17 mouse cellular contexts compared by ENCODE assay signal in genomic region chr11:61468534-61468933, GRCm38 (mm10). TPM values are rescaled to one million over a fixed set of nuclear protein-coding genes. Genes with fewer than 3 reads are reported as not detected.
DNase-seq lines count a peak whose midpoint lies in the region; ATAC-seq and TF ChIP-seq lines count a peak whose summit lies in the region.
"Had no signal": no experiment of that assay in that cellular context is flagged by ENCODE, and none has a peak within 500 bp of the region (broad histone marks: within the 10 kb centered on the region; RNA-seq: fewer than 3 reads in every experiment).

No protein-coding gene starts in this region.

- H3K36me3 ChIP-seq in hindbrain, embryonic 10.5 days: no peaks in the 10 kb centered on the region
- no peaks in the 10 kb centered on the region for H3K36me3 ChIP-seq in hindbrain, embryonic 14.5 days (replicated peaks; ENCODE audit: control insufficient read depth, insufficient read depth)
- H3K36me3 ChIP-seq in midbrain, postnatal 0 days (ENCODE audit: insufficient read depth, low read length): no peaks in the 10 kb centered on the region
- H3K36me3 ChIP-seq in midbrain, embryonic 13.5 days: no peaks in the 10 kb centered on the region
- H3K36me3 ChIP-seq in kidney, embryonic 15.5 days: no peaks in the 10 kb centered on the region
- H3K36me3 ChIP-seq: embryonic facial prominence, embryonic 12.5 days had no signal

- no peak for ATAC-seq in hindbrain, embryonic 14.5 days (ENCODE audit: low FRiP score)
- ATAC-seq in midbrain, postnatal 0 days (ENCODE audit: low FRiP score): no peak
- ATAC-seq in midbrain, embryonic 13.5 days: no peak
- peak; percentile 24; the same call in 1 of the 2 replicates for ATAC-seq in granulocyte monocyte progenitor cell, adult 5-6 weeks (replicated peaks; ENCODE audit: poor library complexity, severe bottlenecking)
- no peak for ATAC-seq in kidney, embryonic 15.5 days (replicated peaks; ENCODE audit: low FRiP score)

- peaks cover 11% of the 10 kb centered on the region for H3K4me1 ChIP-seq in hindbrain, embryonic 10.5 days (replicated peaks)
- no peaks in the 10 kb centered on the region for H3K4me1 ChIP-seq in hindbrain, embryonic 14.5 days (replicated peaks; ENCODE audit: control insufficient read depth, insufficient read depth, low read length)
- no peaks in the 10 kb centered on the region for H3K4me1 ChIP-seq in midbrain, postnatal 0 days (ENCODE audit: insufficient read depth, low read length)
- no peaks in the 10 kb centered on the region for H3K4me1 ChIP-seq in midbrain, embryonic 13.5 days (replicated peaks)
- H3K4me1 ChIP-seq in kidney, embryonic 15.5 days: peaks cover 12% of the 10 kb centered on the region; the same call in 1 of the 2 replicates

- H3K9me3 ChIP-seq in hindbrain, embryonic 10.5 days: no peaks in the 10 kb centered on the region
- H3K9me3 ChIP-seq in hindbrain, embryonic 14.5 days (ENCODE audit: control insufficient read depth, low read length): no peaks in the 10 kb centered on the region
- no peaks in the 10 kb centered on the region for H3K9me3 ChIP-seq in midbrain, postnatal 0 days (ENCODE audit: low read length)
- no peaks in the 10 kb centered on the region for H3K9me3 ChIP-seq in midbrain, embryonic 13.5 days
- no peaks in the 10 kb centered on the region for H3K9me3 ChIP-seq in kidney, embryonic 15.5 days (replicated peaks)
- H3K9me3 ChIP-seq: embryonic facial prominence, embryonic 12.5 days had no signal

- H3K9ac ChIP-seq in hindbrain, embryonic 14.5 days: no peak overlapping the region
- no peak overlapping the region for H3K9ac ChIP-seq in midbrain, postnatal 0 days (replicated peaks; ENCODE audit: low read length, poor library complexity, severe bottlenecking)
- H3K9ac ChIP-seq in midbrain, embryonic 13.5 days (replicated peaks): no peak overlapping the region
- no peak overlapping the region for H3K9ac ChIP-seq in kidney, embryonic 15.5 days
- H3K9ac ChIP-seq: embryonic facial prominence, embryonic 12.5 days had no signal

- H3K4me2 ChIP-seq in hindbrain, embryonic 14.5 days (replicated peaks): no peak overlapping the region
- H3K4me2 ChIP-seq in midbrain, postnatal 0 days (ENCODE audit: low read depth, low read length, poor library complexity, severe bottlenecking): no peak overlapping the region
- no peak overlapping the region for H3K4me2 ChIP-seq in midbrain, embryonic 13.5 days (replicated peaks)
- no peak overlapping the region for H3K4me2 ChIP-seq in kidney, embryonic 15.5 days
- H3K4me2 ChIP-seq: embryonic facial prominence, embryonic 12.5 days had no signal

- no peak for TF ChIP-seq CTCF in midbrain, postnatal 0 days (IDR thresholded peaks at IDR 0.05)

- H3K27me3 ChIP-seq in hindbrain, embryonic 10.5 days (ENCODE audit: insufficient read depth, poor library complexity, severe bottlenecking): no peaks in the 10 kb centered on the region
- H3K27me3 ChIP-seq in hindbrain, embryonic 14.5 days (ENCODE audit: control insufficient read depth, insufficient read depth, low read length): no peaks in the 10 kb centered on the region
- H3K27me3 ChIP-seq in midbrain, postnatal 0 days (ENCODE audit: insufficient read depth, low read length): no peaks in the 10 kb centered on the region
- no peaks in the 10 kb centered on the region for H3K27me3 ChIP-seq in midbrain, embryonic 13.5 days
- H3K27me3 ChIP-seq in kidney, embryonic 15.5 days: no peaks in the 10 kb centered on the region
- H3K27me3 ChIP-seq: embryonic facial prominence, embryonic 12.5 days had no signal

- H3K4me3 ChIP-seq in hindbrain, embryonic 10.5 days: no peak overlapping the region
- no peak overlapping the region for H3K4me3 ChIP-seq in hindbrain, embryonic 14.5 days (replicated peaks; ENCODE audit: low read length)
- no peak overlapping the region for H3K4me3 ChIP-seq in midbrain, postnatal 0 days (ENCODE audit: low read depth, low read length)
- no peak overlapping the region for H3K4me3 ChIP-seq in midbrain, embryonic 13.5 days (replicated peaks)
- H3K4me3 ChIP-seq in kidney, embryonic 15.5 days (replicated peaks): no peak overlapping the region
- H3K4me3 ChIP-seq: embryonic facial prominence, embryonic 12.5 days had no signal

- DNase-seq in hindbrain, embryonic 10.5 days (ENCODE audit: low spot score): no peak
- DNase-seq in hindbrain, embryonic 14.5 days (ENCODE audit: low spot score): no peak
- DNase-seq in midbrain, postnatal 0 days (ENCODE audit: low spot score): peak; percentile 54
- DNase-seq in layer of hippocampus, postnatal 25 days (ENCODE audit: extremely low spot score in 1 of 2, low spot score in 1 of 2): no peak
- DNase-seq in adrenal gland, adult (ENCODE audit: inconsistent age in 2 of 2, low spot score in 1 of 2): no peak
- DNase-seq: adrenal gland, adult 8-10 months; kidney, postnatal 10 days; layer of hippocampus, postnatal 36 days; thymus, postnatal 25 days had no signal

- WGBS in hindbrain, embryonic 10.5 days: 81% methylated on average over 4 of the region's 4 CpGs
- 87% methylated on average over 4 of the region's 4 CpGs for WGBS in hindbrain, embryonic 14.5 days
- WGBS in midbrain, postnatal 0 days: 83% methylated on average over 4 of the region's 4 CpGs
- 86% methylated on average over 4 of the region's 4 CpGs for WGBS in midbrain, embryonic 13.5 days
- 84% methylated on average over 4 of the region's 4 CpGs for WGBS in kidney, embryonic 15.5 days

- peak overlapping the region; percentile 23; the same call in 1 of the 2 replicates for H3K27ac ChIP-seq in hindbrain, embryonic 10.5 days
- no peak overlapping the region for H3K27ac ChIP-seq in hindbrain, embryonic 14.5 days
- H3K27ac ChIP-seq in midbrain, postnatal 0 days (ENCODE audit: low read depth, low read length): no peak overlapping the region
- no peak overlapping the region for H3K27ac ChIP-seq in midbrain, embryonic 13.5 days
- H3K27ac ChIP-seq in kidney, embryonic 15.5 days: no peak overlapping the region
- H3K27ac ChIP-seq: embryonic facial prominence, embryonic 12.5 days; stomach, postnatal 0 days had no signal

RNA-seq across cellular contexts. Expression of gene Rnf112, which starts 14.6 kb away (rescaled TPM):
- polyA plus RNA-seq in hindbrain, embryonic 10.5 days (2016; fragmentation: Nextera tagmentation; extraction: Ambion mirVana): 0.62 and 1.1 TPM in 2 replicates
- polyA plus RNA-seq in hindbrain, embryonic 14.5 days (2014; fragmentation: Nextera tagmentation; extraction: Ambion mirVana): 8.4 and 9.8 TPM in 2 replicates
- total RNA-seq in midbrain, postnatal 0 days (2014; rRNA removed): 75.6 and 86.9 TPM in 2 replicates
- 35.7 and 36.2 TPM in 2 replicates for polyA plus RNA-seq in midbrain, postnatal 0 days (2015; fragmentation: Nextera tagmentation; extraction: Ambion mirVana)
- polyA plus RNA-seq in midbrain, embryonic 13.5 days (2015; fragmentation: Nextera tagmentation; extraction: Ambion mirVana): 13.6 and 15.0 TPM in 2 replicates
- total RNA-seq in granulocyte monocyte progenitor cell, adult 5-6 weeks (2014; fragmentation: Nextera tagmentation): not detected in 2 replicates
- total RNA-seq in granulocyte monocyte progenitor cell, adult 5-6 weeks (2017): not detected in 2 replicates
- total RNA-seq in layer of hippocampus, postnatal 25 days (2021): 100 to 1,000 TPM; 440 to 506 TPM
- 0.30 and 1.1 TPM in 2 replicates for polyA plus RNA-seq in kidney, embryonic 15.5 days (2015; fragmentation: Nextera tagmentation; extraction: Ambion mirVana)
- total RNA-seq: neutrophil, adult 5-6 weeks had no signal
- polyA plus RNA-seq: heart, postnatal 0 days; spleen, adult 2 months had no signal

RNA-seq across cellular contexts. Expression of gene Mfap4, which starts 16.7 kb away (rescaled TPM):
- polyA plus RNA-seq in hindbrain, embryonic 10.5 days (2016; fragmentation: Nextera tagmentation; extraction: Ambion mirVana): 78.2 and 88.3 TPM in 2 replicates
- 52.4 and 56.6 TPM in 2 replicates for polyA plus RNA-seq in hindbrain, embryonic 14.5 days (2014; fragmentation: Nextera tagmentation; extraction: Ambion mirVana)
- 10.1 and 22.8 TPM in 2 replicates for total RNA-seq in midbrain, postnatal 0 days (2014; rRNA removed)
- polyA plus RNA-seq in midbrain, postnatal 0 days (2015; fragmentation: Nextera tagmentation; extraction: Ambion mirVana): 14.1 and 16.4 TPM in 2 replicates
- 28.6 and 35.4 TPM in 2 replicates for polyA plus RNA-seq in midbrain, embryonic 13.5 days (2015; fragmentation: Nextera tagmentation; extraction: Ambion mirVana)
- not detected in 2 replicates for total RNA-seq in granulocyte monocyte progenitor cell, adult 5-6 weeks (2014; fragmentation: Nextera tagmentation)
- total RNA-seq in granulocyte monocyte progenitor cell, adult 5-6 weeks (2017): not detected in 2 replicates
- 1 to 10 TPM; 5.7 to 6.3 TPM for total RNA-seq in layer of hippocampus, postnatal 25 days (2021)
- 141 and 161 TPM in 2 replicates for polyA plus RNA-seq in kidney, embryonic 15.5 days (2015; fragmentation: Nextera tagmentation; extraction: Ambion mirVana)
- total RNA-seq: neutrophil, adult 5-6 weeks had no signal

RNA-seq across cellular contexts. Expression of gene Mapk7, which starts 25.7 kb away (rescaled TPM):
- polyA plus RNA-seq in hindbrain, embryonic 10.5 days (2016; fragmentation: Nextera tagmentation; extraction: Ambion mirVana): 99.5 and 107 TPM in 2 replicates
- polyA plus RNA-seq in hindbrain, embryonic 14.5 days (2014; fragmentation: Nextera tagmentation; extraction: Ambion mirVana): 57.9 and 61.6 TPM in 2 replicates
- 37.3 and 46.1 TPM in 2 replicates for total RNA-seq in midbrain, postnatal 0 days (2014; rRNA removed)
- polyA plus RNA-seq in midbrain, postnatal 0 days (2015; fragmentation: Nextera tagmentation; extraction: Ambion mirVana): 36.6 and 36.9 TPM in 2 replicates
- 76.6 and 87.2 TPM in 2 replicates for polyA plus RNA-seq in midbrain, embryonic 13.5 days (2015; fragmentation: Nextera tagmentation; extraction: Ambion mirVana)
- 9.2 and 12.9 TPM in 2 replicates for total RNA-seq in granulocyte monocyte progenitor cell, adult 5-6 weeks (2014; fragmentation: Nextera tagmentation)
- 5.9 and 13.1 TPM in 2 replicates for total RNA-seq in granulocyte monocyte progenitor cell, adult 5-6 weeks (2017)
- 10 to 100 TPM; 26.3 to 31.3 TPM for total RNA-seq in layer of hippocampus, postnatal 25 days (2021)
- 54.1 and 63.6 TPM in 2 replicates for polyA plus RNA-seq in kidney, embryonic 15.5 days (2015; fragmentation: Nextera tagmentation; extraction: Ambion mirVana)

RNA-seq across cellular contexts. Expression of gene B9d1, which starts 36.4 kb away (rescaled TPM):
- 51.9 and 54.7 TPM in 2 replicates for polyA plus RNA-seq in hindbrain, embryonic 10.5 days (2016; fragmentation: Nextera tagmentation; extraction: Ambion mirVana)
- 26.5 and 37.4 TPM in 2 replicates for polyA plus RNA-seq in hindbrain, embryonic 14.5 days (2014; fragmentation: Nextera tagmentation; extraction: Ambion mirVana)
- total RNA-seq in midbrain, postnatal 0 days (2014; rRNA removed): 26.3 and 28.1 TPM in 2 replicates
- 25.1 and 27.5 TPM in 2 replicates for polyA plus RNA-seq in midbrain, postnatal 0 days (2015; fragmentation: Nextera tagmentation; extraction: Ambion mirVana)
- 38.3 and 40.8 TPM in 2 replicates for polyA plus RNA-seq in midbrain, embryonic 13.5 days (2015; fragmentation: Nextera tagmentation; extraction: Ambion mirVana)
- total RNA-seq in granulocyte monocyte progenitor cell, adult 5-6 weeks (2014; fragmentation: Nextera tagmentation): 1.6 TPM in 1 of 2 replicates, not detected in the other
- total RNA-seq in granulocyte monocyte progenitor cell, adult 5-6 weeks (2017): not detected in 2 replicates
- total RNA-seq in layer of hippocampus, postnatal 25 days (2021): 10 to 100 TPM; 43.3 to 45.9 TPM
- polyA plus RNA-seq in kidney, embryonic 15.5 days (2015; fragmentation: Nextera tagmentation; extraction: Ambion mirVana): 42.6 and 45.2 TPM in 2 replicates
- total RNA-seq: neutrophil, adult 5-6 weeks had no signal
